12 mouse cellular contexts compared by ENCODE assay signal in the genomic region with DNA sequence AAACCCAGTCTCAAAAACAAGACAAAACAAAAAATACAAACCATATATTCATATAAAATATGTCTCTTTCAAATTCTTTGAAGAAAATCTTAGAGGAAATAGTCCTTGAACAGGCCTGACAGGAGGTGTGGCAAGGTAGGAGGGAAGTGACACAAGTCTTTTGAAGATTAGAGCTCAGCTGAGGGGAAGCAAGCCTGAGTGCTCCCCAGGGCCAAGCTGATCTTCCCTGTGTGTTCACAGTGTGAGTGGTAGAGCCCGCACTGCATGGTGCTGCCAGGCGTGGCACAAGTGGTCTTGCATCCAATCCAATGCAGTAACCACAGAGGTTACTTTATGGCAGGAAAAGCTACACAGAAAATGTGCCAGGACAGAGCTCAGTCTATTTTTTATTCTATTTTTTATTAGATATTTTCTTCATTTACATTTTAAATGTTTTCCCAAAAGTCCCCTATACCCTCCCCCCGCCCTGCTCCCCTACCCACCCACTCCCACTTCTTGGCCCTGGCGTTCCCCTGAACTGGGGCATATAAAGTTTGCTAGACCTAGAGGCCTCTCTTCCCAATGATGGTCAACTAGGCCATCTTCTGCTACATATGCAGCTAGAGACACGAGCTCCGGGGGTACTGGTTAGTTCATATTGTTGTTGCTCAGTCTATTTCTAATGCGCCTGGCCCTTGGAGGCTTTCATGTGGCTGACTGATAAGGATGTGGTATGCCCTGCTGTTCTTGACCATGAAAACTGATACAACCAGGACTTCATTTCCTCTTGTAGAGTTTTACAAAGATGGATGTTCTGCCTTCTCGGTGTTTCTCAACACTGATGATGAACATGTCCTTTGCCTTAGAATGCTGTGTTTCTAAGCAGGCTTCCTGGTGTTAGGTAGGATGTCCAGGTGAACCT. TPM values are rescaled to one million over a fixed set of nuclear protein-coding genes. Genes with fewer than 3 reads are reported as not detected.
A peak's percentile ranks its signal among the peaks of the same experiment; 100 is the strongest.
DNase-seq lines count a peak whose midpoint lies in the region; ATAC-seq and TF ChIP-seq lines count a peak whose summit lies in the region.
"Had no signal": no experiment of that assay in that cellular context is flagged by ENCODE, and none has a peak within 500 bp of the region (broad histone marks: within the 10 kb centered on the region; RNA-seq: fewer than 3 reads in every experiment).

No protein-coding gene starts in this region.

- H3K9me3 ChIP-seq in G1E (replicated peaks): no peaks in the 10 kb centered on the region
- H3K9me3 ChIP-seq: embryonic facial prominence, embryonic 12.5 days had no signal

- no peaks in the 10 kb centered on the region for H3K27me3 ChIP-seq in G1E (ENCODE audit: insufficient read depth, low read length)
- no peaks in the 10 kb centered on the region for H3K27me3 ChIP-seq in splenic B cell, adult 2 months (ENCODE audit: control insufficient read depth, insufficient read depth, low read length, poor library complexity, severe bottlenecking)
- H3K27me3 ChIP-seq: embryonic facial prominence, embryonic 12.5 days had no signal

- H3K4me1 ChIP-seq in G1E (ENCODE audit: insufficient read depth, low read depth, low read length): peaks cover 50% of the 10 kb centered on the region

- DNase-seq in G1E (ENCODE audit: low spot score): no peak
- peak; percentile 88 for DNase-seq in splenic B cell, adult 2 months (ENCODE audit: low read depth, low spot score)
- DNase-seq in left cerebral cortex, adult 11 months (ENCODE audit: low spot score): no peak
- DNase-seq in kidney, adult 9 months: no peak
- DNase-seq in cerebellum, adult 9-10 months: no peak
- no peak for DNase-seq in kidney, postnatal 14 days
- DNase-seq: kidney, adult 8-10 months; lung, adult 18-20 months; retina, postnatal 1 day had no signal

- H3K36me3 ChIP-seq in G1E (replicated peaks): peaks cover 88% of the 10 kb centered on the region
- H3K36me3 ChIP-seq in splenic B cell, adult 2 months (ENCODE audit: control insufficient read depth, insufficient read depth, low read length, poor library complexity, severe bottlenecking): peaks cover 17% of the 10 kb centered on the region

- TF ChIP-seq CTCF in G1E (IDR thresholded peaks at IDR 0.05; ENCODE audit: low read depth, low read length): no peak

- H3K4me3 ChIP-seq in G1E (ENCODE audit: low read depth, low read length): peak overlapping the region; percentile 48; the same call in 1 of the 2 replicates
- H3K4me3 ChIP-seq: embryonic facial prominence, embryonic 12.5 days had no signal

- ATAC-seq in G1E (ENCODE audit: extremely low read depth, insufficient number of reproducible peaks, low FRiP score, poor library complexity, severe bottlenecking): peak; percentile 67
- ATAC-seq in erythroblast, adult 5-6 weeks (replicated peaks; ENCODE audit: low FRiP score, poor library complexity, severe bottlenecking): peak; percentile 67
- ATAC-seq in megakaryocyte, adult 5-6 weeks (ENCODE audit: poor library complexity, severe bottlenecking): peak; percentile 86

RNA-seq across cellular contexts. Expression of gene Tmem123, which starts 16.7 kb away (rescaled TPM):
- 120 and 137 TPM in 2 replicates for total RNA-seq in G1E (2014; fragmentation: Nextera tagmentation)
- 105 and 118 TPM in 2 replicates for total RNA-seq in G1E (2017)
- 35.3 and 49.4 TPM in 2 replicates for polyA plus RNA-seq in G1E (2012)
- 28.1 and 44.5 TPM in 2 replicates for total RNA-seq in erythroblast, adult 5-6 weeks (2015; ENCODE audit: low replicate concordance)
- 19.9 and 34.9 TPM in 2 replicates for total RNA-seq in erythroblast, adult 5-6 weeks (2017; ENCODE audit: low replicate concordance)
- 113 and 117 TPM in 2 replicates for total RNA-seq in megakaryocyte, adult 5-6 weeks (2015)
- 114 and 121 TPM in 2 replicates for total RNA-seq in megakaryocyte, adult 5-6 weeks (2017)

RNA-seq across cellular contexts. Expression of gene Birc2, which starts 56.4 kb away (rescaled TPM):
- total RNA-seq in G1E (2014; fragmentation: Nextera tagmentation): 64.3 and 71.4 TPM in 2 replicates
- 46.4 and 50.9 TPM in 2 replicates for total RNA-seq in G1E (2017)
- polyA plus RNA-seq in G1E (2012): 10.9 and 14.3 TPM in 2 replicates
- 29.4 and 33.2 TPM in 2 replicates for total RNA-seq in erythroblast, adult 5-6 weeks (2015; ENCODE audit: low replicate concordance)
- 35.0 and 37.4 TPM in 2 replicates for total RNA-seq in erythroblast, adult 5-6 weeks (2017; ENCODE audit: low replicate concordance)
- total RNA-seq in megakaryocyte, adult 5-6 weeks (2015): 28.5 and 29.5 TPM in 2 replicates
- total RNA-seq in megakaryocyte, adult 5-6 weeks (2017): 37.3 TPM in 2 replicates
